ENCODE assay signal across 7 mouse cellular contexts in genomic region chr15:85671701-85672191, GRCm38 (mm10).
DNase-seq lines count a peak whose midpoint lies in the region; ATAC-seq lines count a peak whose summit lies in the region.

No protein-coding gene starts in this region.

- 2% methylated on average over 43 of the region's 50 CpGs for WGBS in heart, embryonic 11.5 days (ENCODE audit: insufficient replicate concordance)
- 3% methylated on average over 50 of the region's 50 CpGs for WGBS in limb, embryonic 12.5 days
- WGBS in neural tube, embryonic 12.5 days, result 1% methylated on average over 50 of the region's 50 CpGs

- peaks cover 5% of the 10 kb centered on the region; the same call in 1 of the 2 replicates for H3K4me1 ChIP-seq in heart, embryonic 11.5 days (ENCODE audit: control insufficient read depth, insufficient read depth, low read length)
- peaks cover 23% of the 10 kb centered on the region for H3K4me1 ChIP-seq in limb, embryonic 12.5 days (replicated peaks)
- H3K4me1 ChIP-seq in neural tube, embryonic 12.5 days, result peaks cover 49% of the 10 kb centered on the region

- H3K27ac ChIP-seq in heart, embryonic 11.5 days (ENCODE audit: low read depth, low read length), result no peak overlapping the region
- H3K27ac ChIP-seq in limb, embryonic 12.5 days, result peak overlapping the region; percentile 77
- peak overlapping the region; percentile 98 for H3K27ac ChIP-seq in neural tube, embryonic 12.5 days

- peak overlapping the region; percentile 93 for H3K4me2 ChIP-seq in heart, embryonic 11.5 days
- peak overlapping the region; percentile 88 for H3K4me2 ChIP-seq in limb, embryonic 12.5 days
- H3K4me2 ChIP-seq in neural tube, embryonic 12.5 days (replicated peaks), result peak overlapping the region; percentile 81

- H3K4me3 ChIP-seq in heart, embryonic 11.5 days (ENCODE audit: low read depth, low read length), result peak overlapping the region; percentile 78
- H3K4me3 ChIP-seq in limb, embryonic 12.5 days (replicated peaks), result peak overlapping the region; percentile 80
- H3K4me3 ChIP-seq in neural tube, embryonic 12.5 days, result peak overlapping the region; percentile 77

- peak; percentile 64 for DNase-seq in right cerebral cortex, postnatal 25 days
- no peak for DNase-seq in right cerebral cortex, postnatal 4 days
- DNase-seq in cerebellum, postnatal 14 days, result peak; percentile 79 to 81
- DNase-seq in right cerebral cortex, postnatal 36 days (ENCODE audit: low spot score in 2 of 2), result no peak

- no peak for ATAC-seq in heart, embryonic 11.5 days (replicated peaks; ENCODE audit: insufficient number of reproducible peaks, low FRiP score, low TSS enrichment)
- ATAC-seq in limb, embryonic 12.5 days (ENCODE audit: insufficient number of reproducible peaks, insufficient read depth, low FRiP score, low TSS enrichment, low read depth), result no peak
- ATAC-seq in neural tube, embryonic 12.5 days (ENCODE audit: low FRiP score, low read depth), result no peak

- no peaks in the 10 kb centered on the region for H3K36me3 ChIP-seq in heart, embryonic 11.5 days (ENCODE audit: control insufficient read depth, insufficient read depth, low read length)
- peaks cover 6% of the 10 kb centered on the region; the same call in 1 of the 2 replicates for H3K36me3 ChIP-seq in limb, embryonic 12.5 days
- H3K36me3 ChIP-seq in neural tube, embryonic 12.5 days, result peaks cover 15% of the 10 kb centered on the region

- peak overlapping the region; percentile 81 for H3K9ac ChIP-seq in heart, embryonic 11.5 days (ENCODE audit: low read depth, low read length)
- H3K9ac ChIP-seq in limb, embryonic 12.5 days (replicated peaks), result peak overlapping the region; percentile 93
- H3K9ac ChIP-seq in neural tube, embryonic 12.5 days, result peak overlapping the region; percentile 97

- H3K27me3 ChIP-seq in heart, embryonic 11.5 days (ENCODE audit: control insufficient read depth, insufficient read depth, low read length), result peaks cover 82% of the 10 kb centered on the region
- H3K27me3 ChIP-seq in limb, embryonic 12.5 days, result peaks cover 84% of the 10 kb centered on the region
- peaks cover 35% of the 10 kb centered on the region for H3K27me3 ChIP-seq in neural tube, embryonic 12.5 days (replicated peaks)

- no peaks in the 10 kb centered on the region for H3K9me3 ChIP-seq in heart, embryonic 11.5 days (replicated peaks; ENCODE audit: control insufficient read depth, low read length)
- H3K9me3 ChIP-seq in limb, embryonic 12.5 days, result no peaks in the 10 kb centered on the region
- H3K9me3 ChIP-seq in neural tube, embryonic 12.5 days, result no peaks in the 10 kb centered on the region

Comparison
In these comparisons a context has a peak if more than half of its experiments do, and no peak if none do; other contexts are left out.
1. DNase-seq: peak in right cerebral cortex, postnatal 25 days (single experiment) and cerebellum, postnatal 14 days (2 of 2); none in right cerebral cortex, postnatal 4 days (single experiment) and right cerebral cortex, postnatal 36 days (0 of 2).
2. Peak in every context shown above with its lines, with median percentiles within 50 percentile points of each other: H3K4me2 ChIP-seq, H3K4me3 ChIP-seq and H3K9ac ChIP-seq.